Mouse (Mus musculus): Measurements from ENCODE around the gene Lsm10. TPM values are rescaled to one million over a fixed set of nuclear protein-coding genes. Genes with fewer than 3 reads are reported as not detected.

Gene Lsm10
- polyA plus RNA-seq, 1 experiment from 2014 or later: 51.6 TPM

Other genes starting within 250 kb of the Lsm10 start
- gene Csf3r, start 72.1 kb upstream of the Lsm10 start, polyA plus RNA-seq (2015; fragmentation: Nextera tagmentation; extraction: Ambion mirVana): 0.42 and 1.0 TPM in 2 replicates
- 142 and 145 TPM in 2 replicates for gene Mrps15, start 49.7 kb upstream of the Lsm10 start, polyA plus RNA-seq (2015; fragmentation: Nextera tagmentation; extraction: Ambion mirVana)
- 37.4 and 38.3 TPM in 2 replicates for gene Oscp1, start 38.1 kb upstream of the Lsm10 start, polyA plus RNA-seq (2015; fragmentation: Nextera tagmentation; extraction: Ambion mirVana)
- 28.1 and 29.9 TPM in 2 replicates for gene Stk40, start 7.3 kb downstream of the Lsm10 start, polyA plus RNA-seq (2015; fragmentation: Nextera tagmentation; extraction: Ambion mirVana)
- 13.3 and 19.1 TPM in 2 replicates for gene Eva1b, start 51.1 kb downstream of the Lsm10 start, polyA plus RNA-seq (2015; fragmentation: Nextera tagmentation; extraction: Ambion mirVana)
- 1.4 and 2.6 TPM in 2 replicates for gene Sh3d21, start 66.9 kb downstream of the Lsm10 start, polyA plus RNA-seq (2015; fragmentation: Nextera tagmentation; extraction: Ambion mirVana)
- gene Thrap3, start 106.1 kb downstream of the Lsm10 start, polyA plus RNA-seq (2015; fragmentation: Nextera tagmentation; extraction: Ambion mirVana): 127 and 133 TPM in 2 replicates
- gene Map7d1, start 159.7 kb downstream of the Lsm10 start, polyA plus RNA-seq (2015; fragmentation: Nextera tagmentation; extraction: Ambion mirVana): 65.4 and 79.7 TPM in 2 replicates
- 175 and 188 TPM in 2 replicates for gene Trappc3, start 165.7 kb downstream of the Lsm10 start, polyA plus RNA-seq (2015; fragmentation: Nextera tagmentation; extraction: Ambion mirVana)
- 7.4 and 9.8 TPM in 2 replicates for gene Col8a2, start 190.2 kb downstream of the Lsm10 start, polyA plus RNA-seq (2015; fragmentation: Nextera tagmentation; extraction: Ambion mirVana)
- 75.5 and 79.8 TPM in 2 replicates for gene Adprhl2, start 225.1 kb downstream of the Lsm10 start, polyA plus RNA-seq (2015; fragmentation: Nextera tagmentation; extraction: Ambion mirVana)
- 8.3 and 9.2 TPM in 2 replicates for gene Tekt2, start 229.1 kb downstream of the Lsm10 start, polyA plus RNA-seq (2015; fragmentation: Nextera tagmentation; extraction: Ambion mirVana)